Mouse (Mus musculus): ENCODE results near the gene Fthl17f. TPM values are rescaled to one million over a fixed set of nuclear protein-coding genes. Genes with fewer than 3 reads are reported as not detected.

The Fthl17f gene
- polyA plus RNA-seq (2012; rRNA removed): not detected in 2 replicates

DNA sequence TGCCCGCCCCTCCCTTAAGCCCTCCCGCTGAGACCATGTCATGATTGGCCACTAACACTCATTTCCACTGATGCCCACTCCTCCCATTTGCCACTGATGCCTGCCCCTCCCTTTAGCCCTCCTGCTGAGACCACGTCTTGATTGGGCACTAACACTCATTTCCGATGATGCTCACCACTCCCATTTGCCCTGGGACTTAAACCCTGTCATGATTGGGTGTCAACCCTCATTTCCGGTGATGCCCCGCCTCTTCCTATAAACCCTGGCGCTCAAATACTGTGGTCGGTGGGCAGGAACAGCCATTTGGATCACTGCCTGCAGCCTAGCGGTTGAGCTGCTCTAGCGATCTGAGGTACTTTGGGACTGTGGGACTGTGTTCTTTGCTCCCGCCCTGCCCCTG lies at the start of gene Fthl17f:
Fthl17f (plus strand) TSS at position 301 of the 400 bp plus-strand sequence.

DNA sequence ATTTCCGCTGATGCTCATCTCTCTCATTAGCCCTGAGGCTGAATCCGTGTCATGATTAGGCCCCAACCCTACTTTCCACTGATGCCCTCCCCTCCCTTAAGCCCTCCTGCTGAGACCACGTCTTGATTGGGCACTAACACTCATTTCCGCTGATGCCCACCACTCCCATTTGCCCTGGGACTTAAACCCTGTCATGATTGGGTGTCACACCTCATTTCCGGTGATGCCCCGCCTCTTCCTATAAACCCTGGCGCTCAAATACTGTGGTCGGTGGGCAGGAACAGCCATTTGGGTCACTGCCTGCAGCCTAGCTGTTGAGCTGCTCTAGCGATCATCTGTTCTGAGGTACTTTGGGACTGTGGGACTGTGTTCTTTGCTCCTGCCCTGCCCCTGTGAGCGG lies 29.6 kb upstream of the Fthl17f start, which contains the start of gene Fthl17e:
Fthl17e (plus strand) TSS at position 301 of the 400 bp plus-strand sequence.

DNA sequence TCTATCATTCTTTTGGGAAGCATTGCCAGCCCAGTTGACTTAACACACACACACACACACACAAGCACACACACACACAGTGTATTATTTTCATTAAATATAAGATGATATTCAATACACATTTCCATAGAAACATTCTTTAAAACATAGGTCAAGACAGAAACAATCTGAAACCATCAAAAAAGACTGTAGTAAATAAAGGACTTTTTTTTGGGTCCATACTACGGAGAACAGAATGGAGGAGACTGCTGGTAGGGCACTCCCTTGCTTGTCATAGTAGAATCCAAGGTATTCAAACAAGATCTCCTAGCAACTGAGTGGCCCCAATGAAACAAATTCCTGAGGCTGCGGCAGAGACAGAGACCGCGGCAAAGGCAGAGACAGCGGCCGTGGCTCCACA lies 41.4 kb downstream of the Fthl17f start, which contains the start of gene 4930402K13Rik:
4930402K13Rik (plus strand) TSS at position 301 of the 400 bp plus-strand sequence.

Other genes starting within 250 kb of the Fthl17f start
- gene Gm6592, start 219.0 kb upstream of the Fthl17f start, polyA plus RNA-seq (2012; rRNA removed): not detected in 2 replicates
- not detected in 2 replicates for gene Gm5751, start 188.8 kb upstream of the Fthl17f start, polyA plus RNA-seq (2012; rRNA removed)
- gene B630019K06Rik, start 170.6 kb upstream of the Fthl17f start, polyA plus RNA-seq (2012; rRNA removed): 11.2 and 18.8 TPM in 2 replicates
- not detected in 2 replicates for gene Fthl17b, start 100.0 kb upstream of the Fthl17f start, polyA plus RNA-seq (2012; rRNA removed)
- gene Fthl17c, start 86.5 kb upstream of the Fthl17f start, polyA plus RNA-seq (2012; rRNA removed): not detected in 2 replicates
- not detected in 2 replicates for gene Fthl17d, start 76.3 kb upstream of the Fthl17f start, polyA plus RNA-seq (2012; rRNA removed)
- not detected in 2 replicates for gene Fthl17e, start 29.5 kb upstream of the Fthl17f start, polyA plus RNA-seq (2012; rRNA removed)
- not detected in 2 replicates for gene 4930402K13Rik, start 41.5 kb downstream of the Fthl17f start, polyA plus RNA-seq (2012; rRNA removed)
- 2.3 and 4.1 TPM in 2 replicates for gene Lancl3, start 136.9 kb downstream of the Fthl17f start, polyA plus RNA-seq (2012; rRNA removed)
- gene Gm14862, start 193.9 kb downstream of the Fthl17f start, polyA plus RNA-seq (2012; rRNA removed): not detected in 2 replicates
- 3.4 and 3.5 TPM in 2 replicates for gene Xk, start 209.7 kb downstream of the Fthl17f start, polyA plus RNA-seq (2012; rRNA removed)
- gene H2al1m, start 220.7 kb downstream of the Fthl17f start, polyA plus RNA-seq (2012; rRNA removed): not detected in 2 replicates